Mouse (Mus musculus): ENCODE results near the gene Alcam. TPM values are rescaled to one million over a fixed set of nuclear protein-coding genes. Genes with fewer than 3 reads are reported as not detected.

The Alcam gene
- polyA plus RNA-seq, 1 experiment from 2014 or later: 32.8 TPM

DNA sequence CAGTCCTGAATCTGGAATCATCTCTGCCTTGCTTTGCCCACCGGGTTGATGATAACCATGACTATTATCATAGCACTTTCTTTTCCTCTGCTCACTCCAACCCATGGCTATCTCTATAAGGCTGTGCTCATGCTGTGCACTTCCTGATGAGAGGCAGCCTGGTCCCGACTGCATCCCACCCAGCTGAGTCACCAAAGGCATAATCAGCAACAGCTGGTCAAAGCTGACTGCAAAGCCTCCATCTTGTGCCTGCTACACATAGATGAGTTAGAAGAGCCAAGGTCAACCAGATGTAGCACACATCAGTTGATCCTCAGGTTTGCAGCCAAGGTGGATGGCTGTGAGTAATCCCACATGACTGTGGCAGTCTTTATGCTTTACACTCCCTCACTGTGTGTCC is 48.6 kb downstream of the Alcam start:
- ATAC-seq (replicated peaks; ENCODE audit: low FRiP score): no peak
- H3K4me1 ChIP-seq (replicated peaks; ENCODE audit: control insufficient read depth, insufficient read depth, low read length): no peaks in the 10 kb centered on the region

DNA sequence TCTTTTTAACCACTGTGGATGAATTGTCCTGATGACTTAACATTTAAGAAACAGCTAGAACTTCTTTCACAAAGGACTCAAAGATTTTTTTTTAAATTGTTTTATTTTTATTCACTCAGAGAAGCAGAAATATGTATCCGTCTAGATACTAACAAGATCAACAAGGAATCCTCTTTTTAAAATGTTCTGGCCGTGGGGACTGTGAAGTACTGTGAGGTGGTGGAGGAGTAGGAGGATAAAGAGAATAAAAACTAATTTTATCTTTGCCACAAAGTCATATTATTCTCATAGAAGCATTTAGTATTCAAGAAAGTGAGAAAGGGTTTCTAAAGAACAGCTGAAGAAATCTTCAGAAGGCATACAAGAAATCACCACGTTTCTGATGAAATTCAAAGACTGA is 54.8 kb downstream of the Alcam start:
- no peak overlapping the region for H3K4me2 ChIP-seq
- no peak overlapping the region for H3K4me3 ChIP-seq (ENCODE audit: low read depth, low read length)
- no peaks in the 10 kb centered on the region for H3K9me3 ChIP-seq (ENCODE audit: control insufficient read depth, low read length)
- no peaks in the 10 kb centered on the region for H3K27me3 ChIP-seq (replicated peaks; ENCODE audit: control insufficient read depth, insufficient read depth, low read length)
- H3K4me1 ChIP-seq (replicated peaks; ENCODE audit: control insufficient read depth, insufficient read depth, low read length): no peaks in the 10 kb centered on the region
- no peak overlapping the region for H3K9ac ChIP-seq (ENCODE audit: low read depth, low read length)
- no peaks in the 10 kb centered on the region for H3K36me3 ChIP-seq (ENCODE audit: control insufficient read depth, insufficient read depth, low read length)
- DNase-seq (ENCODE audit: low spot score) (no peak), ATAC-seq (replicated peaks; ENCODE audit: low FRiP score) (no peak)
- 83% methylated on average over 3 of the region's 3 CpGs for WGBS
- no peak overlapping the region for H3K27ac ChIP-seq (ENCODE audit: low read depth, low read length)

More for the DNA sequence above, 48.6 kb downstream of the Alcam start:
- no peaks in the 10 kb centered on the region for H3K9me3 ChIP-seq (ENCODE audit: control insufficient read depth, low read length)
- H3K36me3 ChIP-seq (ENCODE audit: control insufficient read depth, insufficient read depth, low read length): no peaks in the 10 kb centered on the region
- no peak overlapping the region for H3K4me2 ChIP-seq
- no peak overlapping the region for H3K9ac ChIP-seq (ENCODE audit: low read depth, low read length)
- H3K27me3 ChIP-seq (replicated peaks; ENCODE audit: control insufficient read depth, insufficient read depth, low read length): no peaks in the 10 kb centered on the region
- DNase-seq (ENCODE audit: low spot score): no peak
- no peak overlapping the region for H3K4me3 ChIP-seq (ENCODE audit: low read depth, low read length)
- 62% methylated on average over 2 of the region's 2 CpGs for WGBS
- H3K27ac ChIP-seq (ENCODE audit: low read depth, low read length): no peak overlapping the region

DNA sequence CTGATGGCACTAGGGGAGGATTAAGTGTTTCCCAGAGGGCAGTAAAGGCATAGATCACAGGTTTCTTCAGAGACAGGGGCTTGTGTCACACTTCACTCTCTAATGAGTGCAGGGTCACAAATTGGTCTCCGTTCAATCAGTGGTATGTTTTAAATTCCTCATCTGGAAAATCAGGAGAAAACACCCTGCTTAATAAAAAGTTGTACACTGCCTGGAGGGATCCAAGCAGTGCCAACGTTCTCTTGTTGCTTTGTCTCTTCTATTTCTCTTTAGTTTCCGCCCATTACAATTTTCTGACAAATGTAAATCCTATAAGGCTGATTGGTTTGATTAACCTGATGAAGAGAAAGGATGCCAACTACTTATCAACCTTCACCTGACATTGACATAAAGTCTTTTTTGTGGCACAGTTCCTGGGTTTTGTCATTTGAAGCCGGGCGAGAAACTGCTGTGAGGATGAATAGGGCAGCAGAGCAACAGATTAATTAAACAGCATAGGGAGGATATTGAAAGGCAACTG is 67.0 kb downstream of the Alcam start:
- Histone ChIP-seq H3K9me3 (ENCODE audit: control insufficient read depth, low read length) (no peaks in the 10 kb centered on the region), H3K4me3 (ENCODE audit: low read depth, low read length) (no peak overlapping the region), H3K36me3 (ENCODE audit: control insufficient read depth, insufficient read depth, low read length) (no peaks in the 10 kb centered on the region), H3K9ac (ENCODE audit: low read depth, low read length) (no peak overlapping the region), H3K4me1 (replicated peaks; ENCODE audit: control insufficient read depth, insufficient read depth, low read length) (no peaks in the 10 kb centered on the region), H3K4me2 (no peak overlapping the region), H3K27ac (ENCODE audit: low read depth, low read length) (no peak overlapping the region), H3K27me3 (replicated peaks; ENCODE audit: control insufficient read depth, insufficient read depth, low read length) (no peaks in the 10 kb centered on the region)
- WGBS: 82% methylated on average over 5 of the region's 5 CpGs
- ATAC-seq (replicated peaks; ENCODE audit: low FRiP score) (no peak), DNase-seq (ENCODE audit: low spot score) (no peak)

DNA sequence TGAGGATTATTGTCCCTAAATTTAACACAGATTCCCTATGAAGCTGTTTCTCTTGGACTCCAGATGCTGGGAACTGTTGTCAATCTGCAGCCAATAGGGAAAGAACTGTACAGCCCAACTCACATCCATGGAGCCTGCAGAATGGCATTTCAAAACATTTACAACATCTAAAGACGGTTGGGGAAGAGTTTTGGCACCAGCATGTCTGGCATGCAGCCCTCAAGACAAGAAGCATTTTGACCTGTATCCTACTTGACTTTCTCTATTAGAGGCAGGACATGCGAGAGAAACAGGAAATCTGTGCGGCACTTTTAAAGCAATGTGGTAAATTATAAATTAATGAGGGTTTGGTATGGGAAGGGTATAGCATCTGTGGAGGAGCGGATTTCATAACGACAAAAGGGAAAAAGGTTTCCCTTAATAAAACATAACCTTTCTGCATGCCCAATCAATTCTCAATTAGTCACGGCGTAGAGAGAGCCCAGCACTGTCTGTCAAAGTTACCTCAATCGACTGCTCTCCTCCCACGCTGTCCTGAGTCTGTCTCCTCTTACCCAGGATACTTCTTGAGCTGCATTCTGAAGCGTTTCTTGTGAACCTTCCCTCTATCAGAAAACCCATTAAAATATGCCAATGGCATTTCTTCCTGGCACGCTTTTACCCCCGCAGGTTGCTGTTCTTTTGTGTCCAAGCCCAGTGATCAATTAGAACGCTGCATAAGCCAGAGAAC is 70.3 kb downstream of the Alcam start:
- Histone ChIP-seq H3K4me2 (no peak overlapping the region), H3K9me3 (ENCODE audit: control insufficient read depth, low read length) (no peaks in the 10 kb centered on the region), H3K27me3 (replicated peaks; ENCODE audit: control insufficient read depth, insufficient read depth, low read length) (no peaks in the 10 kb centered on the region), H3K9ac (ENCODE audit: low read depth, low read length) (no peak overlapping the region), H3K4me1 (replicated peaks; ENCODE audit: control insufficient read depth, insufficient read depth, low read length) (no peaks in the 10 kb centered on the region), H3K36me3 (ENCODE audit: control insufficient read depth, insufficient read depth, low read length) (no peaks in the 10 kb centered on the region), H3K4me3 (ENCODE audit: low read depth, low read length) (no peak overlapping the region), H3K27ac (ENCODE audit: low read depth, low read length) (no peak overlapping the region)
- WGBS: 70% methylated on average over 13 of the region's 13 CpGs
- ATAC-seq (replicated peaks; ENCODE audit: low FRiP score) (no peak), DNase-seq (ENCODE audit: low spot score) (no peak)

DNA sequence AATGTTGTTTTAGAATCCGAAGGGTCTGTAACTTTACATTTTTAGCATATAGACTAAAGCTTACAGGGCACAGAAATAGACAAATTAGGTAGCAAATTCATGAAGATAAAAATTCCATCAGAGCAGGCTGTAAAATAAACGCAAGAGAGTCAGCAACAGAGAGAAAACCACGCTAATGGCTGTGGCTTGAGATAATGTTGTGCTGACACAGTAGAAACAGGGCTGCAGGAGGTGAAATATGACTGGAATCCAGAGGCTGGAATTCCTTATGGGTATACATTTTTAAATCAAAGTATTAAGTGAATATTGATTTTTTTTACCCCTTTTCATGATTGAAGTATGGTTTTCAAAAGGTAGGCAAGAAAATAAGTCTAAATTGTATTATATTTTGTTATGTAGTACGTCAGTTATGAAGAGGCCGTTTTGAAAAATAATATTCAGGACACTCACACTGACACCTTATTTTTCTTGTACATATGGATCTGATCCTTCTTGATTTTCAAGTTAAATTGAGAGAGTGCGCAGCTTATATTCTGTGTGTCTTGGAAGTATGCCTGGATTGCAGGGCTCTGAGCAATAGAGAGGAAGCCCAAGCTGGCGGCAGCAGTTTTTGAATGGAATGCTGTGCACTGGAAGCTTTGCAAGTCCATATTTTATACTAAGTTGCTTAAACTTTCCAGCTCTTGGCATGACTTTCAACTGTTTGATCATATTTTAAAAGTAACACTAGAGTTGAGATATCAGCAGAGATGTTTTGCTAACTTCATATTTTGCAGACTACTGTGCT is 74.9 kb downstream of the Alcam start:
- Histone ChIP-seq H3K27ac (ENCODE audit: low read depth, low read length) (no peak overlapping the region), H3K4me3 (ENCODE audit: low read depth, low read length) (no peak overlapping the region), H3K36me3 (ENCODE audit: control insufficient read depth, insufficient read depth, low read length) (no peaks in the 10 kb centered on the region), H3K27me3 (replicated peaks; ENCODE audit: control insufficient read depth, insufficient read depth, low read length) (no peaks in the 10 kb centered on the region), H3K9ac (ENCODE audit: low read depth, low read length) (no peak overlapping the region), H3K9me3 (ENCODE audit: control insufficient read depth, low read length) (no peaks in the 10 kb centered on the region), H3K4me1 (replicated peaks; ENCODE audit: control insufficient read depth, insufficient read depth, low read length) (no peaks in the 10 kb centered on the region), H3K4me2 (no peak overlapping the region)
- ATAC-seq (replicated peaks; ENCODE audit: low FRiP score) (no peak), DNase-seq (ENCODE audit: low spot score) (no peak)
- 60% methylated on average over 7 of the region's 7 CpGs for WGBS

DNA sequence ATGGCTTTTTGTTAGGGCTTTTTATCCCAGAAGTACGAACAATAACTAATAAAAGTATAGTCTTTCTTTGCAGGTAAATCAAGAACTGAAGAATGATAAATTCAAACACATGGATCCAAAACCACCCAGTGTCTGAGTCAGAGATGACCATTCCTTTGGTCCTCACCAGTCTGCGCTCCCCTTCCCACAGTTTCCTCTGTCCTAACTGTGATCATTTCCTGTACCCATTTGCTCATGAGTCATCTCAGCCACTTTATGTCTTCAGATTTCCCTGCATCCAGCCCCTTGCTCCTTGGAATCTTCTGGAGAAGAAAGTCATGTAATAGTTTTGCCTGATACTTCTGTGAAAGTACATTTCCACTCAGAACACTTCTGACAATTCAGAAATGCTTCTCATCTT is 77.0 kb downstream of the Alcam start:
- no peaks in the 10 kb centered on the region for H3K4me1 ChIP-seq (replicated peaks; ENCODE audit: control insufficient read depth, insufficient read depth, low read length)
- WGBS: 65% methylated on average over 2 of the region's 2 CpGs
- no peaks in the 10 kb centered on the region for H3K36me3 ChIP-seq (ENCODE audit: control insufficient read depth, insufficient read depth, low read length)
- no peak overlapping the region for H3K9ac ChIP-seq (ENCODE audit: low read depth, low read length)
- no peak overlapping the region for H3K4me2 ChIP-seq
- ATAC-seq (replicated peaks; ENCODE audit: low FRiP score) (no peak), DNase-seq (ENCODE audit: low spot score) (no peak)
- H3K4me3 ChIP-seq (ENCODE audit: low read depth, low read length): no peak overlapping the region
- no peak overlapping the region for H3K27ac ChIP-seq (ENCODE audit: low read depth, low read length)
- H3K27me3 ChIP-seq (replicated peaks; ENCODE audit: control insufficient read depth, insufficient read depth, low read length): no peaks in the 10 kb centered on the region
- no peaks in the 10 kb centered on the region for H3K9me3 ChIP-seq (ENCODE audit: control insufficient read depth, low read length)

DNA sequence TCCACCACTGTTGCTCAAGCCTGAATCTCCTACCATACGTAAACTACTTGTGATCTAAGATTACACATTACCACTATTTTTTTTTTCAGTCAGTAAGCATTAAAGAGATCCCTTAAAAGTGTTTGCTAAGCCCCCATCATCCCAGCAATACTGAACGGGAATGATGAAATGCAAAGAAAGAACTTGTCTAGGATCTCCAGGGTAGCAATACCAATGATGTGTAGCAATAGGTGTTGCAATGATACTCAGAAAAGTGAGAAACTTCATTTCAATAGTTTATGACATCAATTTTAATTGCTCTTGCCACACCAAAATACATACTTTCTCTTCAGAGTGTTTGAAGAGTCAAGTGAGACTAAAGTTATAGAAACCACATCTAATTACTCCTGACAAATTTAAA is 81.9 kb downstream of the Alcam start:
- no peaks in the 10 kb centered on the region for H3K36me3 ChIP-seq (ENCODE audit: control insufficient read depth, insufficient read depth, low read length)
- 70% methylated on average over 2 of the region's 2 CpGs for WGBS
- H3K4me1 ChIP-seq (replicated peaks; ENCODE audit: control insufficient read depth, insufficient read depth, low read length): no peaks in the 10 kb centered on the region
- H3K27me3 ChIP-seq (replicated peaks; ENCODE audit: control insufficient read depth, insufficient read depth, low read length): no peaks in the 10 kb centered on the region
- H3K27ac ChIP-seq (ENCODE audit: low read depth, low read length): no peak overlapping the region
- no peak overlapping the region for H3K4me2 ChIP-seq
- ATAC-seq (replicated peaks; ENCODE audit: low FRiP score) (no peak), DNase-seq (ENCODE audit: low spot score) (no peak)
- H3K9ac ChIP-seq (ENCODE audit: low read depth, low read length): no peak overlapping the region
- H3K9me3 ChIP-seq (ENCODE audit: control insufficient read depth, low read length): no peaks in the 10 kb centered on the region
- no peak overlapping the region for H3K4me3 ChIP-seq (ENCODE audit: low read depth, low read length)

DNA sequence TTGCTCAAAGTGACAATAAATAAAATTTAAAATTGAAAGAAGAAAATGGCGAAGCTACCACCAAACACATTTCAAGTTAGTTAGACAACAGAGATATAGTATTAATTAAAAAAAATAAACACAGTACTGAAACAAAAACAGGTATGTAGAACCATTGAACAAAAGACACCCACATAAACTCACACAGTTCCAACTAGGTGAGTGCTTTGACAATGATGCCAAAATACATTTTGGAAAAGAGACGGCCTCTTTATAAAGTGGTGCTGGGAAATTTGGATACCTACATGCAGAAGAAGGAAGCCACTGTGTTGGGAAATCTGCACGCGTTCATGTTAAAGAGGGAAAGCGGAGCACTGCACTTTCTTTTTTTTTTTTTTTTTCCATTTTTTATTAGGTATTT is 85.4 kb downstream of the Alcam start:
- Histone ChIP-seq H3K36me3 (ENCODE audit: control insufficient read depth, insufficient read depth, low read length) (no peaks in the 10 kb centered on the region), H3K27ac (ENCODE audit: low read depth, low read length) (no peak overlapping the region), H3K9ac (ENCODE audit: low read depth, low read length) (no peak overlapping the region), H3K4me3 (ENCODE audit: low read depth, low read length) (no peak overlapping the region), H3K27me3 (replicated peaks; ENCODE audit: control insufficient read depth, insufficient read depth, low read length) (no peaks in the 10 kb centered on the region), H3K4me2 (no peak overlapping the region), H3K4me1 (replicated peaks; ENCODE audit: control insufficient read depth, insufficient read depth, low read length) (no peaks in the 10 kb centered on the region), H3K9me3 (ENCODE audit: control insufficient read depth, low read length) (no peaks in the 10 kb centered on the region)
- no peak for DNase-seq (ENCODE audit: low spot score)
- 93% methylated on average over 5 of the region's 5 CpGs for WGBS
- ATAC-seq (replicated peaks; ENCODE audit: low FRiP score): no peak

DNA sequence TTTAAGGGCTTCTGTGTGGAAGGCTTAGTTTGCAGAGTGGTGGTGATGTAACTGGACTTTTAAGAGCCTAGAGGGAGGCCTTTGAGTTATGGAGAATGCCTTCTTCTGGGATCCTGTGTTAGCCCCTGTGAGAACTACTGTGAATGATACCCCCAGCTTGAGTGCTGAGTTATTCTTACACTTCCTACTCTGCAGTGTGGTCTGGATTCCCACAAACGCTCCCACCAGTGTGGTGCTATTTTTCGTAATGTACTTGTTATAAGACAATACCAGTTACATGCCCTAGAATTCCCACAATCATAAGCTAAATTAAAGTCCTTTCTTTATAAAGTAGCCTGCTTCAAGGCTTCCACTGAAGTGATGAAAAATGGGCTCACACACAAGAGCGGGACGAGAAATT is 87.0 kb downstream of the Alcam start:
- no peaks in the 10 kb centered on the region for H3K4me1 ChIP-seq (replicated peaks; ENCODE audit: control insufficient read depth, insufficient read depth, low read length)
- H3K9me3 ChIP-seq (ENCODE audit: control insufficient read depth, low read length): no peaks in the 10 kb centered on the region
- ATAC-seq (replicated peaks; ENCODE audit: low FRiP score) (no peak), DNase-seq (ENCODE audit: low spot score) (no peak)
- WGBS: 89% methylated on average over 4 of the region's 4 CpGs
- H3K4me3 ChIP-seq (ENCODE audit: low read depth, low read length): no peak overlapping the region
- H3K36me3 ChIP-seq (ENCODE audit: control insufficient read depth, insufficient read depth, low read length): no peaks in the 10 kb centered on the region
- H3K4me2 ChIP-seq: no peak overlapping the region
- no peak overlapping the region for H3K27ac ChIP-seq (ENCODE audit: low read depth, low read length)
- no peaks in the 10 kb centered on the region for H3K27me3 ChIP-seq (replicated peaks; ENCODE audit: control insufficient read depth, insufficient read depth, low read length)
- H3K9ac ChIP-seq (ENCODE audit: low read depth, low read length): no peak overlapping the region
